Mouse (Mus musculus) forebrain, embryonic 11.5 days (tissue): ENCODE results near the gene Pcca. TPM values are rescaled to one million over a fixed set of nuclear protein-coding genes. Genes with fewer than 3 reads are reported as not detected.
"Not testable (repeated sequence)": the region's sequence is repeated elsewhere in the genome, so short reads cannot be mapped to it uniquely, and the experiment has no call there.

Experiments used
- ATAC-seq: fragments of 200-750 bp; cut with Nextera tagmentation; replicated peaks from 2 replicates; pipeline ENCODE4 v1.8.0; 2017; ENCODE audit warnings: moderate TSS enrichment; ENCODE audit not compliant: low FRiP score
- DNase-seq: peaks from one replicate; pipeline ENCODE4 v3.0.0-alpha.2; 2017; ENCODE audit warnings: low spot score
- H3K27ac ChIP-seq: fragments of 300-500 bp; sonication (generic); 2 replicates; pipeline ENCODE4 v1.5.1; 2014; ENCODE audit warnings: low read depth, low read length
- H3K27me3 ChIP-seq: fragments of 300-500 bp; sonication (generic); 2 replicates; pipeline ENCODE4 v1.6.1; 2014; ENCODE audit warnings: mild to moderate bottlenecking, low read length, mixed read lengths; ENCODE audit not compliant: control insufficient read depth, insufficient read depth
- H3K36me3 ChIP-seq: fragments of 300-500 bp; sonication (generic); 2 replicates; pipeline ENCODE4 v1.6.1; 2014; ENCODE audit warnings: mild to moderate bottlenecking, low read length, moderate library complexity, mixed read lengths; ENCODE audit not compliant: control insufficient read depth, insufficient read depth
- H3K4me1 ChIP-seq: fragments of 300-500 bp; sonication (generic); replicated peaks from 2 replicates; pipeline ENCODE4 v1.6.1; 2014; ENCODE audit warnings: low read length, mixed read lengths; ENCODE audit not compliant: control insufficient read depth, insufficient read depth
- H3K4me2 ChIP-seq: fragments of 300-500 bp; sonication (generic); 2 replicates; pipeline ENCODE4 v1.6.1; 2014; ENCODE audit warnings: low read depth, mild to moderate bottlenecking, low read length, moderate library complexity, mixed read lengths; ENCODE audit not compliant: severe bottlenecking
- H3K4me3 ChIP-seq: fragments of 300-500 bp; sonication (generic); 2 replicates; pipeline ENCODE4 v1.5.1; 2014; ENCODE audit warnings: low read depth, low read length
- H3K9ac ChIP-seq: fragments of 300-500 bp; sonication (generic); 2 replicates; pipeline ENCODE4 v1.6.1; 2014; ENCODE audit warnings: low read length
- H3K9me3 ChIP-seq: fragments of 300-500 bp; sonication (generic); 2 replicates; pipeline ENCODE4 v1.6.1; 2016; ENCODE audit warnings: low read length, mixed read lengths; ENCODE audit not compliant: control insufficient read depth
- WGBS: fragments of 180-500 bp; shearing (Covaris S2); extraction: QIAGEN DNeasy Blood & Tissue Kit; methylation state at CpG from one replicate; pipeline ENCODE4 v1.1.7; 2014; 5-methylcytosine and 5-hydroxymethylcytosine counted together
- polyA plus RNA-seq: library from polyadenylated mRNA; unstranded; fragments of >200 nt; fragmentation: Nextera tagmentation; extraction: Ambion mirVana; gene quantifications from 2 replicates; pipeline ENCODE4 v1.2.1, GENCODE M21; 2014

Gene Pcca
- polyA plus RNA-seq, 1 experiment from 2014 or later, result 39.6 TPM

DNA sequence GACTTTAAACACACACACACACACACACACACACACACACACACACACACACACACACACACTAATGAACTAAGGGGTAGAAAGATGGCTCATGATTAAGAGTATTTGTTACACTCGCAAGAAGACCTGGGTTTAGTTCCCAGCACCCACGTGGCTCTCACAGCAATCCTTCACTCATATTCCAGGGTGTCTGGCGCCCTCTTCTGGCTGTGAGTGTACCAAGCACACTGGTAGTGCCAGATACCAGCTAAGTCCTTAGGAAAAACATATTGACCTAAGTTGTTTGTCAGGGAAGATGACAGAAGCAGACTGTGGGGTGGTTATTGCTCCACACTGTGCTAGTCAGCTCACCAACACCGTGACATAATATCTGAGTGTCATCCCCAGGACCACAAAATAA, 43.7 kb downstream of the Pcca start:
- DNase-seq (no peak), ATAC-seq (no peak)
- Histone ChIP-seq H3K9ac (no peak overlapping the region), H3K9me3 (no peaks in the 10 kb centered on the region; the same call in 1 of the 2 replicates), H3K4me1 (peaks cover 4% of the 10 kb centered on the region; the same call in 1 of the 2 replicates), H3K27ac (no peak overlapping the region), H3K36me3 (no peaks in the 10 kb centered on the region), H3K27me3 (no peaks in the 10 kb centered on the region), H3K4me3 (no peak overlapping the region), H3K4me2 (no peak overlapping the region)
- 83% methylated on average over 4 of the region's 4 CpGs for WGBS

DNA sequence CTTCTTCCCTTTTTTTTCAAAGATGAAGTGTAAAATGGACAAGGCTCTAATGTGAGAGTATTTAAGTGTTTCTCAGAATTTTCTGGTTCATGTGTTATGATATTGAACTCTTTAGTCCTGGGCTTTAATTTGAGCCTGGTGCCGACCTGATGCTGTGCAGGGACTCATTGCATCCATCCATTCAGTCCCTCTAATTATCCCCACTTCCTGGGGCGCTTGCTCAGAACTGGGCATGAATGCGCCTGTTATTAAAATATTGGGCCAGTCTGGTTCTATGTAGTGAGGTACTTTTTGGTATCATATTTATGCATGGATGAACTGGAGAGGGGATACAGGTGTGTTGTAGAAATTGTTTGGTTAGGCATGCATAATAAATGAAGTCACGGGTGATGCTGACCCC, 47.9 kb downstream of the Pcca start:
- Histone ChIP-seq H3K4me3 (no peak overlapping the region), H3K4me2 (no peak overlapping the region), H3K36me3 (no peaks in the 10 kb centered on the region), H3K27me3 (no peaks in the 10 kb centered on the region), H3K4me1 (peaks cover 4% of the 10 kb centered on the region; the same call in 1 of the 2 replicates), H3K9me3 (no peaks in the 10 kb centered on the region; the same call in 1 of the 2 replicates), H3K9ac (no peak overlapping the region), H3K27ac (no peak overlapping the region; the same call in 1 of the 2 replicates)
- ATAC-seq (peak; percentile 71), DNase-seq (no peak)
- 41% methylated on average over 4 of the region's 4 CpGs for WGBS

DNA sequence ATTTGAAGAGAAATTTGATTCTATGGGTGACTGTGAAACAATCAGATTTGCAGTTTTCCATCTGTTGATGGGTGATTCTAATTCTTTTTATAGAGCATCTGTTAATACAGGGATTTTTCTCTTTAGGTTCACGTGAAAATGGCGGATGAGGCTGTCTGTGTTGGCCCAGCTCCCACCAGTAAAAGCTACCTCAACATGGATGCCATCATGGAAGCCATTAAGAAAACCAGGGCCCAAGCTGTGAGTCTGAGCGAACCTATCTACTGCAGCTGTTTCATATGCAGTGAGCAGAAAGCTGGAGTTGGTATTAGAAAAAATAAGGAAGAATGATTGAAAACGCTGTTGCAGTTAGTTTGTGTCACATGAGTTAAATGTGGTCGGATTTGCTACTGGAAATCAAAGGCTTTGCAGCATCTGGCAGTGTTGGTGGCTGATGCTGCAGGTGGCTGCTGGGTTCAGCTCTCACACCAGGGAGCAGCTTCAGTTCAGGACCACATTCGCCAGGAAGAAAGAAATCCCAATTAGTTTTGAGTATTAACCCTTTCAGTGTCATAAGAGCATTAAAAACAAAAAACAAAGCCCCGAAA, 48.5 kb downstream of the Pcca start:
- H3K27ac ChIP-seq, result peak overlapping the region; percentile 70
- H3K4me2 ChIP-seq, result no peak overlapping the region
- H3K27me3 ChIP-seq, result no peaks in the 10 kb centered on the region
- H3K9ac ChIP-seq, result no peak overlapping the region
- peaks cover 4% of the 10 kb centered on the region; the same call in 1 of the 2 replicates for H3K4me1 ChIP-seq
- DNase-seq (peak; percentile 58), ATAC-seq (peak; percentile 77)
- no peaks in the 10 kb centered on the region; the same call in 1 of the 2 replicates for H3K9me3 ChIP-seq
- WGBS, result 29% methylated on average over 7 of the region's 7 CpGs
- H3K4me3 ChIP-seq, result no peak overlapping the region
- H3K36me3 ChIP-seq, result no peaks in the 10 kb centered on the region

DNA sequence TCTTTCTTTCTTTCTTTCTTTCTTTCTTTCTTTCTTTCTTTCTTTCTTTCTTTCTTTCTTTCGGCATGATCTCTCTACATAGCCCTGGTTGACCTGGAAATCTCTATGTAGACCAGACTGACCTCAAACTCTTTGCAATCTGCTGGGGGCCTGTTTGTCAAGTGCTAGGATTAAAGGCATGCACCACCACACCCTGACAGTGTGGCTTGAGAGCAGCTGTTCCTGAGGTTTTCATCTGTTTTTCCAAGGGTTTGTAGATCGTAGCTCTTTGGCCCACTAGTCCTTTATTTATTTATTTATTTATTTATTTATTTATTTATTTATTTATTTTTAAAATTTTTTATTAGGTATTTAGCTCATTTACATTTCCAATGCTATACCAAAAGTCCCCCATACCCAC, 50.0 kb downstream of the Pcca start:
- 84% methylated on average over 2 of the region's 2 CpGs for WGBS
- H3K4me3 ChIP-seq, H3K4me1 ChIP-seq, H3K9ac ChIP-seq, H3K4me2 ChIP-seq, DNase-seq, H3K36me3 ChIP-seq, H3K9me3 ChIP-seq, H3K27me3 ChIP-seq, ATAC-seq, H3K27ac ChIP-seq: not testable (repeated sequence)

DNA sequence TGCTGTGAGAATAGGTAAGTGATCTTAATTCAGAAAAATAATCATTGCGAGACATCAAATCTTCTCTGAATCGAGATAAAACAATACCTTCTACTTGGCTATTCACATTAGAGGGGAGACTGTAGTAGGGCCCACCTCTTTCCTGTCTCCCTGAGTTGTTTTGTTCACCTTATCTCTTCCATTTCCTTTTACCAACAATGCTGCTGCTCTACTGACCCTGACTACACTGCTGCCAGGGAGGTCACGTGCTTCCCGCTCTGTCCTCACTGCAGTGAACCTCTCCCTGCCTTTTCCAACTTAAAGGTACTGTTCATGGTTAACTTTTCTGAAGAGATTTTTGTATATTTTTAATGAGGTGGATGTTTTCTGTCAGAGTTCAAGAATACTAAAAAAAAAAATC, 52.8 kb downstream of the Pcca start:
- no peak overlapping the region for H3K27ac ChIP-seq
- no peak for ATAC-seq
- no peak overlapping the region for H3K9ac ChIP-seq
- no peaks in the 10 kb centered on the region for H3K36me3 ChIP-seq
- H3K4me3 ChIP-seq, result no peak overlapping the region
- 87% methylated on average over 4 of the region's 4 CpGs for WGBS
- no peaks in the 10 kb centered on the region for H3K9me3 ChIP-seq
- no peaks in the 10 kb centered on the region for H3K27me3 ChIP-seq
- H3K4me2 ChIP-seq, result no peak overlapping the region
- no peaks in the 10 kb centered on the region; the same call in 1 of the 2 replicates for H3K4me1 ChIP-seq
- DNase-seq, result no peak

DNA sequence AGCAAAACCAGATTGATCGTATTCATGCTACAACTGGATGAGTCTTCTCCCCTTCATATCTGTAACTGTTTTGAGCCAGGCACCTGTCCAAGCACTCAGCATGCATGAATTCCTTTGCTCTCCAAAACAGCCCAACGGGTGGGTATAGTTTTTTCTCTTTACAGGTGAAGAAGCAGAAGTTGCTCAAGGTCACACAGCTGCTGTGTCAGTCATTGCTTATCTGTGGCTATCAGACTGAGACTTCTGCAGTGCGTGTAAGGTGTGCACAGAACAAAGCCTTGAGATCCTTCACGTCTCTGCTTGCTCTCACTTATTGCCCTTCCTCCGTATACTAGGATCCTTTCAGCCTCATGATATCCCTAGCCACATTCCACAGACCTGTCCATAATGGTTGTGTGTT, 63.4 kb downstream of the Pcca start:
- no peak for ATAC-seq
- Histone ChIP-seq H3K27me3 (no peaks in the 10 kb centered on the region), H3K27ac (no peak overlapping the region), H3K36me3 (no peaks in the 10 kb centered on the region), H3K4me3 (no peak overlapping the region), H3K9me3 (no peaks in the 10 kb centered on the region), H3K4me2 (no peak overlapping the region), H3K9ac (no peak overlapping the region), H3K4me1 (no peaks in the 10 kb centered on the region)
- DNase-seq, result no peak
- 90% methylated on average over 5 of the region's 5 CpGs for WGBS

DNA sequence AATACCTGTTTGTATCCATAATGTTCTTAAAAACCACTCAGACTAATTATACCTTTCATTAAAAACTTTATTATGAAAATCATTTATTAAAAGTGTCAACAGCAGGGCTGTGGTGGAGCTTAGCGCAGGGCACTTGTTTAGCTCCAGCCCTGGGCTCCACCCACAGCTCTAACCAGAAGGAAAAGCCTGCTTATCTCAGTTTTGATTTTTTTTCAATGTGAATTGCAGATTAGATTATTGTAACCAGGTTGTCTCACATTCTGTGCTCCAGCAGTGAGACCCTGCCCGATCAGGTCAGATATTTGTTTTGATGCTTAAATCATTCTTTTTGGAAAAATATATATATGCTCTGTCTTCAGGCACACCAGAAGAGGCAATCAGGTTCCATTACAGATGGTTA, 64.7 kb downstream of the Pcca start:
- ATAC-seq, result no peak
- Histone ChIP-seq H3K9ac (no peak overlapping the region), H3K4me1 (no peaks in the 10 kb centered on the region), H3K4me3 (no peak overlapping the region), H3K4me2 (no peak overlapping the region), H3K27me3 (no peaks in the 10 kb centered on the region), H3K36me3 (no peaks in the 10 kb centered on the region), H3K27ac (no peak overlapping the region), H3K9me3 (no peaks in the 10 kb centered on the region)
- WGBS, result 88% methylated on average over 2 of the region's 2 CpGs
- no peak for DNase-seq

DNA sequence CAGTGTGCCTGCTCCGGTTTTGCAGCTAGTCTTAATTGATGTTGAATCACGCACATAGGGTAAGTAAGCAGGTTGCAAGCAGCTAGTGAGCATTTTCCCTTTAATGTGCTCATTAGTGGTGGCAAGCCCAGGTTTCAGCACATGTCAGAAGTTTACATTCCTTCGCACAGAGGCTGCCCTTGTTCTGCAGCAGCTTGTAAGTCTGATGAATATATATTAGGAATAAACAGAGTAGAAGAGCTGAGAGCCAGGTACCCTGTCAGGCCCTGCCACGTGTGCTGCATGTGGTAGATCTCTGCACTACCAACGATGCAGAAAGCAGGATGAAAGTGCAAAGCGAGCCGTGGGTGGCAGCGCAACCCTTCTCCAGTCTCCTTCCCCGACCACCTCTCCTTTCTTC, 65.7 kb downstream of the Pcca start:
- WGBS, result 59% methylated on average over 9 of the region's 9 CpGs
- Histone ChIP-seq H3K27ac (no peak overlapping the region), H3K9ac (no peak overlapping the region), H3K4me2 (no peak overlapping the region), H3K4me1 (peaks cover 2% of the 10 kb centered on the region), H3K4me3 (no peak overlapping the region), H3K27me3 (no peaks in the 10 kb centered on the region), H3K36me3 (no peaks in the 10 kb centered on the region), H3K9me3 (no peaks in the 10 kb centered on the region)
- DNase-seq (no peak), ATAC-seq (no peak)

DNA sequence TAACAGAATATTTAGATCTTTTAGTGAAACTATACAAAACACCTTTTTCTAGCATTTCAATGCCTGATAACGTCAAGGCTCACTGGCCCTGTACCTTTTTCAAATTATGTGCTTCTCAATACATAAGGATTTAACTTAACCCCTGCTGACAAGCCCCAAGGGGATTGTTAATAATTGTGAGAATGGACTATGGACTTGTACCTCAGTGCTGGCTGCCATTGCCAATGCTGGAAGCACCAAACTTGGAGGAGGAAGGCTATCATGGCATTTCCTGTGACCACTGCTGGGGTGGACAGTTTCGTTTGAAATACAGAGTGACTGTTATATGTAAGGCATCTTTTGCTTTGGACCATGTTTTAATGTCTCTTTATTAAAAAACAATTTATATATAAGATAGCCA, 68.6 kb downstream of the Pcca start:
- Histone ChIP-seq H3K4me3 (no peak overlapping the region), H3K36me3 (no peaks in the 10 kb centered on the region), H3K9me3 (no peaks in the 10 kb centered on the region), H3K27ac (no peak overlapping the region), H3K4me1 (peaks cover 6% of the 10 kb centered on the region), H3K4me2 (no peak overlapping the region), H3K9ac (no peak overlapping the region), H3K27me3 (no peaks in the 10 kb centered on the region)
- 54% methylated on average over 2 of the region's 2 CpGs for WGBS
- no peak for ATAC-seq
- DNase-seq, result no peak
